Mouse (Mus musculus): ENCODE data around the gene Msi2. TPM values are rescaled to one million over a fixed set of nuclear protein-coding genes. Genes with fewer than 3 reads are reported as not detected.
A peak's percentile ranks its signal among the peaks of the same experiment; 100 is the strongest.

Gene Msi2
- polyA plus RNA-seq, 1 experiment from 2014 or later: 15.1 TPM

DNA sequence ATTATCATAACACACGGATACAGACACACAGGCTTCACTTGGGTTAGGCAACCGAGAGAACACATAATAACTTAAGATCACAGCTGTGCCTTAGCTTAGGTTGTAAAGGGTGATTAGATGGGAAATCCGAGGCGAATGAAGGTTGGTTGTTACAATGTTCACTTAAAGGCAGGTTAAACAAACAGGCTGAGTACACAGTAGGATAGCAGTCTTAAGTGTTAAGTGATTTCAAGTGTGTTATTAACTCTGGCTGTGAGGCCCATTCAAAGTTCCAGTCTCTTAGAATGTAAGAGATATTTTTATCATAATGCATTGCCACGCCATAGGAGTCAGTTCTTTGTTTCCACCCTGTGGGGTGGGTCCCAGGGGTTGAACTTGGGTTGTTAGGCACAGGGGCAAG is 383.4 kb downstream of the Msi2 start:
- WGBS: 36% methylated on average over 5 of the region's 5 CpGs

DNA sequence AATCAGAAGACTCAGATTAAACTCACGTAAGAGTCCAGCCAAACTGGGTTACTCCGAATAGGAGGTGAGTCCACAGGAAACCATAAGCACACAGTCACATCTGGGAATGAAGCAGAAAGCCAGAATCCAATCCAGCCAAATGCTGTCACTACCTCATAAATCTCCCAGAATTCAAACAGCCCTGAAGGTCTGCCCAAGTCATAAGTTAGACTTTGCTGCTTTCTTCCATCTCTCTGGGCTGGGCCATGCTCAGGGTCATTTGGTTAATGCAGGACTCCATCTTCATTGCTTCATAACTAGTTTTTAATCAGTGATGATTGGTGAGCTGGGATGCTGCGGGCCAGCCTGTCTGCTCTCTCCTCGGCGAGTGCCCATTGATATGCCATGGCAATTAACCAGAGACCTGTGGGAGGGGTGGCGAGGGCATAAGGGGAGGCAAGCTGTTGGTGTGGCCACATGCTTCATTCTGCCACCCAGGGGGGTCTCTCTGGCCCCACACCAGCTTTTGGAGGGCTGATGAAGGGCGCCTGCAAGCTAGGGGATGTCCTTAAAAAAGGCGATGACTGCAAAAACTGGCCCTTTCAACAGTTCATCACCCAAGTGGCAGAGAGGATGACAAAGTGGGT is 385.9 kb downstream of the Msi2 start:
- whole genome bisulfite sequencing: 61% methylated on average over 8 of the region's 8 CpGs
- Histone ChIP-seq H3K4me1 (replicated peaks; ENCODE audit: control insufficient read depth, insufficient read depth, low read length) (peaks cover 36% of the 10 kb centered on the region), H3K9me3 (ENCODE audit: control insufficient read depth, low read length) (no peaks in the 10 kb centered on the region), H3K27me3 (ENCODE audit: control insufficient read depth, insufficient read depth, low read depth, low read length) (no peaks in the 10 kb centered on the region), H3K9ac (ENCODE audit: low read length) (no peak overlapping the region), H3K4me2 (ENCODE audit: low read depth, low read length) (no peak overlapping the region), H3K27ac (ENCODE audit: low read length) (no peak overlapping the region), H3K36me3 (ENCODE audit: control insufficient read depth, insufficient read depth, low read length) (no peaks in the 10 kb centered on the region), H3K4me3 (ENCODE audit: low read length) (no peak overlapping the region)
- peak; percentile 29; the same call in 1 of the 2 replicates for ATAC-seq (ENCODE audit: low read depth)

More for the DNA sequence above, 383.4 kb downstream of the Msi2 start:
- Histone ChIP-seq H3K9ac (ENCODE audit: low read length) (no peak overlapping the region), H3K27me3 (ENCODE audit: control insufficient read depth, insufficient read depth, low read depth, low read length) (no peaks in the 10 kb centered on the region), H3K4me1 (replicated peaks; ENCODE audit: control insufficient read depth, insufficient read depth, low read length) (peaks cover 29% of the 10 kb centered on the region), H3K9me3 (ENCODE audit: control insufficient read depth, low read length) (no peaks in the 10 kb centered on the region), H3K27ac (ENCODE audit: low read length) (no peak overlapping the region), H3K36me3 (ENCODE audit: control insufficient read depth, insufficient read depth, low read length) (0 out of 2 replicates have a peak, but pooled peaks cover 5% of the 10 kb centered on the region), H3K4me2 (ENCODE audit: low read depth, low read length) (no peak overlapping the region), H3K4me3 (ENCODE audit: low read length) (no peak overlapping the region)
- 0 out of 2 replicates have a peak, but pooled peaks have one; percentile 21 for ATAC-seq (ENCODE audit: low read depth)

DNA sequence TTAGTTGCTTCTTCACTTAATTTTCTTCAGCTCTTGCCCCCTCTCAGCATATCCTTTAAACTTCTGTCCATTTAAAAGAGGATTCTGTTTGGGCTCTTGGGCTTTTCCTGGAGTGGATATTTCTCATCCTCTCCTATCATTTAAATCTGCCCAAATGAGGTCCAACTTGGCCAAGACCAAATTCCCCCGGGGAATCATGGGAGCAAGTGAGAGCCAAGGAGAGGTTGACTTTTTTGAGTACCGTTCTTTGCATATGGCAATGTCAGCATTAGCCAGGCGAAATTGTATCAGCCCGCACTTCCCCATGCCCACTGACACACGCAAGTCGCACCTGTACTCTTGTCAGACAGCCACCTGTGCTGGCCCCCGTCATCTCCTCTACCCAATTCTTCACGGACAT is 386.6 kb downstream of the Msi2 start:
- Histone ChIP-seq H3K9me3 (ENCODE audit: control insufficient read depth, low read length) (no peaks in the 10 kb centered on the region), H3K4me1 (replicated peaks; ENCODE audit: control insufficient read depth, insufficient read depth, low read length) (peaks cover 36% of the 10 kb centered on the region), H3K4me3 (ENCODE audit: low read length) (no peak overlapping the region), H3K4me2 (ENCODE audit: low read depth, low read length) (no peak overlapping the region), H3K9ac (ENCODE audit: low read length) (no peak overlapping the region), H3K27ac (ENCODE audit: low read length) (no peak overlapping the region), H3K36me3 (ENCODE audit: control insufficient read depth, insufficient read depth, low read length) (no peaks in the 10 kb centered on the region), H3K27me3 (ENCODE audit: control insufficient read depth, insufficient read depth, low read depth, low read length) (no peaks in the 10 kb centered on the region)
- WGBS: 73% methylated on average over 8 of the region's 8 CpGs
- ATAC-seq (ENCODE audit: low read depth): no peak

DNA sequence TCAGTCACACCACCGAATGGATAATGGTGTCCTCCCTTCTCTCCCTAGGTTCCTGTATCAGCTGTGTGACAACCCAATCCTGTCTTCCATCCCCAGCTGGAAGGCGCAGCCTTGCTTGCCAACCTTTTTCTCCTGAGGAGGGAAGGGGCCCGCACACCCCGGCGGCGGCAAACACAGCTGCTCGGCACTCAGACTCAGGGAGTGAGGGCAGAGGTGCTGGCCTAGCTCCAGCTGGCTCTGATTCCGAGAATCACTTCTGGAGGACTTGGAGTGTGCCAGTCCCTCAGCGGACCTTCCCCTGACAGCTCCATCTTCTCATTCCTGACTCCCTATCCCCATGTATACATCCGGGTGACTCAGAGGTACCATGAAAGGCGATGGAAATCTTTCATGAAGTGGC is 387.5 kb downstream of the Msi2 start:
- 8% methylated on average over 11 of the region's 11 CpGs for WGBS
- Histone ChIP-seq H3K4me1 (replicated peaks; ENCODE audit: control insufficient read depth, insufficient read depth, low read length) (peaks cover 36% of the 10 kb centered on the region), H3K4me2 (ENCODE audit: low read depth, low read length) (no peak overlapping the region), H3K36me3 (ENCODE audit: control insufficient read depth, insufficient read depth, low read length) (no peaks in the 10 kb centered on the region), H3K27me3 (ENCODE audit: control insufficient read depth, insufficient read depth, low read depth, low read length) (no peaks in the 10 kb centered on the region), H3K9me3 (ENCODE audit: control insufficient read depth, low read length) (no peaks in the 10 kb centered on the region), H3K4me3 (ENCODE audit: low read length) (no peak overlapping the region), H3K9ac (ENCODE audit: low read length) (no peak overlapping the region), H3K27ac (ENCODE audit: low read length) (no peak overlapping the region)
- ATAC-seq (ENCODE audit: low read depth): peak; percentile 83

DNA sequence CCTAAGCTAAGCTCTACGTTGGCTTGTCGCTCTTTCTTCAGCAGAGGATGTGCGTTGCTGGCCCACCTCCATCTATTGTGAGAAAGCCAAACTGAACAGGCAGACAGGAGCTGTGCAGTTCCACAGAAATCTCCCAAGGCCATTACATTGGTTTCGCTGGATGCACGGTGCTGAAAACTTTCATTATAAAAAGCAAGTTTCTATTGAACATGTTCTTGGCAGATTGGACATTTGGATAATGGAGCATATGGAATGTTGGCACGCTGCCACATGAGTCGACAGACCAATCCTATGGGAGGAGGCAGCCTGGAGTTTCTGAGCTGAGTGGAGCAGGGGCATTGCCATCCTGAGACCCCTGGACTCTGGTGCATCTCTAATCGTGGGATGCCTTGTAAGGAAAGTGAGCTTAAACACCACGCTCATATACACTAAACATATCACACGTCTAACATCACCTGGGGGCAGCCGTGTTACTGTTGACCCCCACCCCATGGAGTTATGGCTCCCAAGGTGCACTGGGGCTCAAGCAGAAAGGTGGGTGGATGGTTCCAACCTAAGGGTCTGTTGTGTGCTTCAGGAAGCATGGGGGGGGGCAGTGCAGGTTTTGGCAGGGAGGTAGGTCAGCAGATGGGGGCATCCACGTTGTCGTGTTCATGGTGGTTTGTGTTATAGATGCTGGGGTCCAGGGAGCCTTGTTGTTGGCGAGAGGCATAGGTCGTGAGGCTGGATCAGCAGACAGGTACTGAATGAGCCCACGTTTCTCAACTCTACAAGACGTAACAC is 389.3 kb downstream of the Msi2 start:
- Histone ChIP-seq H3K4me3 (ENCODE audit: low read length) (no peak overlapping the region), H3K4me2 (ENCODE audit: low read depth, low read length) (no peak overlapping the region), H3K9me3 (ENCODE audit: control insufficient read depth, low read length) (no peaks in the 10 kb centered on the region), H3K27ac (ENCODE audit: low read length) (no peak overlapping the region), H3K4me1 (replicated peaks; ENCODE audit: control insufficient read depth, insufficient read depth, low read length) (peaks cover 27% of the 10 kb centered on the region), H3K27me3 (ENCODE audit: control insufficient read depth, insufficient read depth, low read depth, low read length) (no peaks in the 10 kb centered on the region), H3K36me3 (ENCODE audit: control insufficient read depth, insufficient read depth, low read length) (no peaks in the 10 kb centered on the region), H3K9ac (ENCODE audit: low read length) (no peak overlapping the region)
- 65% methylated on average over 17 of the region's 17 CpGs for WGBS
- ATAC-seq (ENCODE audit: low read depth): peak; percentile 34; the same call in 1 of the 2 replicates

DNA sequence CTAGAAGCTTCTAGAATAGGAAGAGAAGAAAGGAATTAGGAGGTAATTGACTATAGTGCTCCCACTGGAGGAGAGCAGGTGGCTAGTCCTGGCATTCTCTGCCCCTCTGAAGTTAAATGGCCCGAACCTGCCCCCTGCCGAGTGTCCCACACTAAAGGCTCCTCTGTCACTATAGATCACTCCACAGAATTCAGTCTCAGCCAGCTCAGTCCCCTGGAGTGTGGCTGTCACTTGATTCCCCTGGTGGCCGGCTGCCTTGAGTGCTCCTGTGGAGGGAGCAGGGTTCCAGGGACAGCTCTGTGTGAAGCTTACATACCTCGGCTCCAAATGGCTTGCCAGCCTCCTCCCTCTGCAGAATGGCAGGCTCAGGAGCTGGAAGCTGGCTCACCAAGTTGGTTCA is 391.3 kb downstream of the Msi2 start:
- ATAC-seq (ENCODE audit: low read depth): peak; percentile 46; the same call in 1 of the 2 replicates
- Histone ChIP-seq H3K4me3 (ENCODE audit: low read length) (no peak overlapping the region), H3K27me3 (ENCODE audit: control insufficient read depth, insufficient read depth, low read depth, low read length) (no peaks in the 10 kb centered on the region), H3K9me3 (ENCODE audit: control insufficient read depth, low read length) (no peaks in the 10 kb centered on the region), H3K36me3 (ENCODE audit: control insufficient read depth, insufficient read depth, low read length) (no peaks in the 10 kb centered on the region), H3K4me2 (ENCODE audit: low read depth, low read length) (no peak overlapping the region), H3K9ac (ENCODE audit: low read length) (no peak overlapping the region), H3K27ac (ENCODE audit: low read length) (no peak overlapping the region), H3K4me1 (replicated peaks; ENCODE audit: control insufficient read depth, insufficient read depth, low read length) (peaks cover 23% of the 10 kb centered on the region)
- WGBS: 10% methylated on average over 4 of the region's 4 CpGs

DNA sequence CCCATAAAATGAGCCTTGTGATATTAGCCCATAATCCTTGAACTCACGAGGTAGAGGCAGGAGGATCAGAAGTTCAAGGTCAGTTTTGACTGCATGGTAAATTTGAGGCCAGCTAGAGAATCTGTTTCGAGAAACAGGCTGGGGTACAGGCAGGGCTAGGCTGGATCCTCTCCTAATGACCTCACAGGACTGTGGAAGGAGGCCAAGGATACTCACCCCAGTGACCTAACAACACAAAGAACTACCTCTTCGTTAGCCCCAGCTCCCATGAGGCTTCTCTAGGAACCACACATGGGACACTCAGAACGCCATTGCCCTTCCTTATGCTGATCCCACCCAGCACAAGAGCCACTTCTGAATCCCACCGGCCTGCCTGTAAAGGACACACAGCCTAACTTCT is 399.5 kb downstream of the Msi2 start:
- no peak overlapping the region for H3K27ac ChIP-seq (ENCODE audit: low read length)
- no peaks in the 10 kb centered on the region for H3K27me3 ChIP-seq (ENCODE audit: control insufficient read depth, insufficient read depth, low read depth, low read length)
- H3K9ac ChIP-seq (ENCODE audit: low read length): no peak overlapping the region
- WGBS: 58% methylated on average over 5 of the region's 5 CpGs
- H3K9me3 ChIP-seq (ENCODE audit: control insufficient read depth, low read length): no peaks in the 10 kb centered on the region
- no peak for ATAC-seq (ENCODE audit: low read depth)
- H3K4me2 ChIP-seq (ENCODE audit: low read depth, low read length): no peak overlapping the region
- H3K36me3 ChIP-seq (ENCODE audit: control insufficient read depth, insufficient read depth, low read length): no peaks in the 10 kb centered on the region
- H3K4me1 ChIP-seq (replicated peaks; ENCODE audit: control insufficient read depth, insufficient read depth, low read length): peaks cover 10% of the 10 kb centered on the region; the same call in 1 of the 2 replicates
- no peak overlapping the region for H3K4me3 ChIP-seq (ENCODE audit: low read length)

DNA sequence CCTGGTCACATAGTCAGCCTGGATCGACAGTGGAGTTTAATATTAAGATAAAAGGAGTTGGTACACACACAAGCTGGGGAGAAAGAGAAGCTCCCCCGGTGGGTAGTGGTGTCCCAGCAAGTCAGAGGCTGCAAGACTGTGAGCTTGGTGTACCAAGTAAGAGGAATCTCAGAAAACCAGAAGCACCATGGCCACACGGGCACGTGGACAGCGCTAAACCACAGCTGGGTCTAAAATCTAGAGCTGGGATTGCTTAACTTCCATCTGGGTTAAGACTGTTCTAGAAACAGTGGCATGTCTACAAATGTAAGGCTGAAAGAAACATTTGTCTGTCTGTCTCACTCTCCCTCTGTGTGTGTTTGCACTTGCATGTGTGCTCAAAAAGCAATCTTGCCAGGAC is 402.9 kb downstream of the Msi2 start:
- Histone ChIP-seq H3K4me1 (replicated peaks; ENCODE audit: control insufficient read depth, insufficient read depth, low read length) (peaks cover 11% of the 10 kb centered on the region; the same call in 1 of the 2 replicates), H3K4me2 (ENCODE audit: low read depth, low read length) (no peak overlapping the region), H3K9ac (ENCODE audit: low read length) (no peak overlapping the region), H3K27ac (ENCODE audit: low read length) (no peak overlapping the region), H3K4me3 (ENCODE audit: low read length) (no peak overlapping the region), H3K36me3 (ENCODE audit: control insufficient read depth, insufficient read depth, low read length) (no peaks in the 10 kb centered on the region), H3K9me3 (ENCODE audit: control insufficient read depth, low read length) (no peaks in the 10 kb centered on the region), H3K27me3 (ENCODE audit: control insufficient read depth, insufficient read depth, low read depth, low read length) (no peaks in the 10 kb centered on the region)
- WGBS: 51% methylated on average over 5 of the region's 5 CpGs
- ATAC-seq (ENCODE audit: low read depth): no peak

DNA sequence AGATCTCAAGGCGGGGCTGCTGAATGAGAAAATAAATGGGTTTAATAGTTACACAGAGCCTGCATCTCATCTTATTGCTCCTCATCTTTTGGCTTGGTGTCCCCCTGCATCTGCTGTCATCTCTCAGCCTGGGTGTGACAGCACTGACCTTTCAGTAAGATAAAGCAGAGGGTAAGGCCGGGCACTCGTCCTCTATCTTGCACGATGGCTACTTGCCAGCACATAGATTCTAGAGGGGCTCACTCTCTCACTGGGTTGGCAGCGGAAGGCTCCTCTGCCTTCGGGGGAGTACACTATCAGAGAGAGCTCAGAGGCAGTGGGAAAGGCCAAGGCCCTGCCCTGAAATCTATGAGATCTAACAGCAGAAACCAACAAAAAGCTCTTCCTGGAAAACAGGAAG is 403.8 kb downstream of the Msi2 start:
- Histone ChIP-seq H3K4me2 (ENCODE audit: low read depth, low read length) (no peak overlapping the region), H3K4me1 (replicated peaks; ENCODE audit: control insufficient read depth, insufficient read depth, low read length) (peaks cover 11% of the 10 kb centered on the region; the same call in 1 of the 2 replicates), H3K36me3 (ENCODE audit: control insufficient read depth, insufficient read depth, low read length) (no peaks in the 10 kb centered on the region), H3K27ac (ENCODE audit: low read length) (no peak overlapping the region), H3K4me3 (ENCODE audit: low read length) (no peak overlapping the region), H3K9ac (ENCODE audit: low read length) (no peak overlapping the region), H3K27me3 (ENCODE audit: control insufficient read depth, insufficient read depth, low read depth, low read length) (no peaks in the 10 kb centered on the region), H3K9me3 (ENCODE audit: control insufficient read depth, low read length) (no peaks in the 10 kb centered on the region)
- ATAC-seq (ENCODE audit: low read depth): no peak
- 36% methylated on average over 6 of the region's 6 CpGs for WGBS
